Mouse (Mus musculus): ENCODE results near the gene Milr1. TPM values are rescaled to one million over a fixed set of nuclear protein-coding genes. Genes with fewer than 3 reads are reported as not detected.
A peak's percentile ranks its signal among the peaks of the same experiment; 100 is the strongest.

Gene Milr1
- polyA plus RNA-seq, 1 experiment from 2014 or later: 1.2 TPM

DNA sequence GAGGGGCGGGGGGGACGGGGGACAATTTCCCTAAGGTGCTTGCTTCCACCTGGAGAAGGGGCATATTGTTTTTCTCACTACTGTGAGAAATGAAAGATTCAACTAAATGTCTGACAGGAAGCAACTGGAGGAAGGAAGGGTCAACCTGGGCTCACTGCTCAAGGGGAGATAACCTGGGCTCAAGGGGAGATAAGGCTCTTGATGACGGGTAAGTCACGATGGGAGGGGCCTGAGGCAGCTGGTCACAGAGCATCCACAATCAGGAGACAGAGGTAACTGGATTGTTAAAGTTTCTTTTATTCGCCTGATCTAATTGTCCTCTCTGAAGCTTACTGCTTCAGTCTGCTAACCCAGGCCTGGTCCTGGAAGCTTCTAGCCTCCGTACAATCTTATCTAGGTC, 2.3 kb downstream of the Milr1 start:
- Histone ChIP-seq H3K4me2 (no peak overlapping the region), H3K27ac (ENCODE audit: low read depth, low read length) (no peak overlapping the region), H3K27me3 (ENCODE audit: control insufficient read depth, insufficient read depth, low read length) (no peaks in the 10 kb centered on the region), H3K36me3 (ENCODE audit: control insufficient read depth, insufficient read depth, low read length) (no peaks in the 10 kb centered on the region), H3K4me1 (ENCODE audit: control insufficient read depth, insufficient read depth, low read length) (peaks cover 9% of the 10 kb centered on the region), H3K9ac (ENCODE audit: low read depth, low read length) (no peak overlapping the region), H3K9me3 (replicated peaks; ENCODE audit: control insufficient read depth, low read length) (no peaks in the 10 kb centered on the region), H3K4me3 (ENCODE audit: low read depth, low read length) (no peak overlapping the region)
- 61% methylated on average over 6 of the region's 6 CpGs for WGBS (ENCODE audit: insufficient replicate concordance)
- no peak for ATAC-seq (replicated peaks; ENCODE audit: insufficient number of reproducible peaks, low FRiP score, low TSS enrichment)

- 28% methylated on average over 5 of the region's 5 CpGs for WGBS (ENCODE audit: insufficient replicate concordance)
These were observed 4.6 kb downstream of the Milr1 start for GRCm38 (mm10) chr11:106755583-106755982.

GRCm38 (mm10) chr11:106759028-106759427, 8.0 kb downstream of the Milr1 start:
- Histone ChIP-seq H3K4me1 (ENCODE audit: control insufficient read depth, insufficient read depth, low read length) (peaks cover 30% of the 10 kb centered on the region), H3K36me3 (ENCODE audit: control insufficient read depth, insufficient read depth, low read length) (no peaks in the 10 kb centered on the region), H3K27ac (ENCODE audit: low read depth, low read length) (no peak overlapping the region), H3K9me3 (replicated peaks; ENCODE audit: control insufficient read depth, low read length) (no peaks in the 10 kb centered on the region), H3K4me2 (no peak overlapping the region), H3K9ac (ENCODE audit: low read depth, low read length) (no peak overlapping the region), H3K4me3 (ENCODE audit: low read depth, low read length) (no peak overlapping the region), H3K27me3 (ENCODE audit: control insufficient read depth, insufficient read depth, low read length) (no peaks in the 10 kb centered on the region)
- no peak for ATAC-seq (replicated peaks; ENCODE audit: insufficient number of reproducible peaks, low FRiP score, low TSS enrichment)
- 96% methylated on average over 3 of the region's 3 CpGs for WGBS (ENCODE audit: insufficient replicate concordance)

More at GRCm38 (mm10) chr11:106755583-106755982, 4.6 kb downstream of the Milr1 start:
- Histone ChIP-seq H3K9ac (ENCODE audit: low read depth, low read length) (no peak overlapping the region), H3K4me1 (ENCODE audit: control insufficient read depth, insufficient read depth, low read length) (peaks cover 5% of the 10 kb centered on the region), H3K27me3 (ENCODE audit: control insufficient read depth, insufficient read depth, low read length) (no peaks in the 10 kb centered on the region), H3K27ac (ENCODE audit: low read depth, low read length) (no peak overlapping the region), H3K36me3 (ENCODE audit: control insufficient read depth, insufficient read depth, low read length) (no peaks in the 10 kb centered on the region), H3K9me3 (replicated peaks; ENCODE audit: control insufficient read depth, low read length) (no peaks in the 10 kb centered on the region), H3K4me2 (no peak overlapping the region), H3K4me3 (ENCODE audit: low read depth, low read length) (no peak overlapping the region)
- no peak for ATAC-seq (replicated peaks; ENCODE audit: insufficient number of reproducible peaks, low FRiP score, low TSS enrichment)

DNA sequence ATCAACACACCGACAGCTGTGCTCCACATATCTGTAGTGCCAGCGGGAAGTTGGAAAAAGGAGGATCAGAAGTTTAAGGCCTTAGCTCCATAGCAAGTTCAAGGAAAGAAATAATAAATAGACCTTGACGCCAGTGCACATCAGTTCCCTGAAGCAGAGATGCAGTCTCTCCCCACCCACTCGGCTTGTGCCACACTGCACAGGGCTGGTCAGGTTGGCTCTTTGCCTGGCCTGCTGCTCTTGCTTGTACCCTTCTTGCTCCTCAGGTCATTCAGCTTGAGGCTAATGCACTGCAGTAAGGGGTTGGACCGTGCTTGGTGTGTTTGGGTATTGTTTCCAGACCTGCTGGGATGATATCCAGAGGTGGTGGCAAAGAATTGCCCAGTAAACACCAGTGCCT, 9.5 kb downstream of the Milr1 start:
- no peak for ATAC-seq (replicated peaks; ENCODE audit: insufficient number of reproducible peaks, low FRiP score, low TSS enrichment)
- 83% methylated on average over 5 of the region's 5 CpGs for WGBS (ENCODE audit: insufficient replicate concordance)
- 0 out of 2 replicates have a peak overlapping the region, but pooled peaks have one; percentile 94 for H3K27ac ChIP-seq (ENCODE audit: low read depth, low read length)

DNA sequence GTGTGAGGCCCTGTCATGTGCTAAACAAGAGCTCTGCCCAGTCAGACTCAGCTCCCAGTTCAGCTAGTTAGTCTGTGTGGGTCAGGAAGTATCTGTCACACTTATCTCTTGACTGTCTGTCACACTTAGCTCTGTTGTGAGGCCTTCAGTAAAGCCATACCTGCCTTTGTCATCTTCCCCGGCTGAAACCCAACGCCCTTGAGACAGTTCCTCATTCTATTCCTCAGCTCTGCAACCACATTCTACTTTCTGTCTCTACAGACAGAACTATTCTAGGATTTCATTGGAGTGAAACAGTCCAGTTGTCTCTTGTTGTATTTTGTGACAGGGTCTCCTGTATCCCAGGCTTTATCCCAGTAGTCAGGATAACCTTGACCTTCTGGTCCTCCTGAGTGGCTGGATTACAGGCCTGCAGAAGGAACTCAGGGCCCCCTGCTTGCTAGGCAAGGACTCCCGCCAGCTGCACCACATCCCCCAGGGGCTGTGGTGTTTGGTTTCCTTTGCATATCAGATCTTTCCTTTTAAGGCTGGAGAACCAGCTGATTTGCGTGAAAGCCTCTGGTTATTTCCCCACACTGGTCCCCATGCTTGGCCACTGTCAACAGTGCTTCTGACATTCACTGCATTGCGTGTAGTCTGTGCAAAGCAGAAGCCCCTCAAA, 11.2 kb downstream of the Milr1 start:
- Histone ChIP-seq H3K27ac (ENCODE audit: low read depth, low read length) (peak overlapping the region; percentile 94), H3K9ac (ENCODE audit: low read depth, low read length) (no peak overlapping the region), H3K4me3 (ENCODE audit: low read depth, low read length) (no peak overlapping the region), H3K4me1 (ENCODE audit: control insufficient read depth, insufficient read depth, low read length) (peaks cover 35% of the 10 kb centered on the region), H3K27me3 (ENCODE audit: control insufficient read depth, insufficient read depth, low read length) (no peaks in the 10 kb centered on the region), H3K4me2 (peak overlapping the region; percentile 5; the same call in 1 of the 2 replicates), H3K36me3 (ENCODE audit: control insufficient read depth, insufficient read depth, low read length) (peaks cover 10% of the 10 kb centered on the region; the same call in 1 of the 2 replicates), H3K9me3 (replicated peaks; ENCODE audit: control insufficient read depth, low read length) (no peaks in the 10 kb centered on the region)
- 3% methylated on average over 5 of the region's 5 CpGs for WGBS (ENCODE audit: insufficient replicate concordance)
- ATAC-seq (replicated peaks; ENCODE audit: insufficient number of reproducible peaks, low FRiP score, low TSS enrichment): peak; percentile 65

More for the DNA sequence above, 9.5 kb downstream of the Milr1 start:
- no peak overlapping the region for H3K4me3 ChIP-seq (ENCODE audit: low read depth, low read length)
- H3K27me3 ChIP-seq (ENCODE audit: control insufficient read depth, insufficient read depth, low read length): no peaks in the 10 kb centered on the region
- H3K4me2 ChIP-seq: no peak overlapping the region
- no peaks in the 10 kb centered on the region for H3K36me3 ChIP-seq (ENCODE audit: control insufficient read depth, insufficient read depth, low read length)
- peaks cover 35% of the 10 kb centered on the region for H3K4me1 ChIP-seq (ENCODE audit: control insufficient read depth, insufficient read depth, low read length)
- no peaks in the 10 kb centered on the region for H3K9me3 ChIP-seq (replicated peaks; ENCODE audit: control insufficient read depth, low read length)
- no peak overlapping the region for H3K9ac ChIP-seq (ENCODE audit: low read depth, low read length)

DNA sequence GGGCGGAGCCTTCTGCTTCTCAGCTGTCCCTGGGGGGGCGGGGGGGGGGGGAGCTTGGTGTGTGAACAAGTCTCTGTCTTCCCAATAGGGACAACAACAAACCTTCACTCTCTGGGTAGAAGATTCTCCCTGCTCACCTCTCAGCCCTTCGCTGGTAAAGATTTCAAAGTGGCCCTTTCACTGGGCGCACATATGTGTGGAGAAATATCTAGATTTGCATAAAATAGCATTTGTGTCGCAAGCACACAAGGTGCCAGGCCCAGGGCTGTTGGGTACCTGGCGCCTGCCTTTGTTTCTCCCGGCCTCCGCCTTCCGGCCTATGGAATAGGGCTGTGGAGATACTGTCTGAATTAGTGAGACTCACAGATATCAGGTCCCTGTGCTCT, 11.8 kb downstream of the Milr1 start:
- 48% methylated on average over 9 of the region's 9 CpGs for WGBS (ENCODE audit: insufficient replicate concordance)
- H3K36me3 ChIP-seq (ENCODE audit: control insufficient read depth, insufficient read depth, low read length): peaks cover 15% of the 10 kb centered on the region
- peak overlapping the region; percentile 43; the same call in 1 of the 2 replicates for H3K9ac ChIP-seq (ENCODE audit: low read depth, low read length)
- H3K4me2 ChIP-seq: peak overlapping the region; percentile 5; the same call in 1 of the 2 replicates
- peaks cover 33% of the 10 kb centered on the region for H3K4me1 ChIP-seq (ENCODE audit: control insufficient read depth, insufficient read depth, low read length)
- no peak for ATAC-seq (replicated peaks; ENCODE audit: insufficient number of reproducible peaks, low FRiP score, low TSS enrichment)
- H3K27me3 ChIP-seq (ENCODE audit: control insufficient read depth, insufficient read depth, low read length): no peaks in the 10 kb centered on the region
- peak overlapping the region; percentile 94 for H3K27ac ChIP-seq (ENCODE audit: low read depth, low read length)
- no peaks in the 10 kb centered on the region for H3K9me3 ChIP-seq (replicated peaks; ENCODE audit: control insufficient read depth, low read length)
- no peak overlapping the region for H3K4me3 ChIP-seq (ENCODE audit: low read depth, low read length)

DNA sequence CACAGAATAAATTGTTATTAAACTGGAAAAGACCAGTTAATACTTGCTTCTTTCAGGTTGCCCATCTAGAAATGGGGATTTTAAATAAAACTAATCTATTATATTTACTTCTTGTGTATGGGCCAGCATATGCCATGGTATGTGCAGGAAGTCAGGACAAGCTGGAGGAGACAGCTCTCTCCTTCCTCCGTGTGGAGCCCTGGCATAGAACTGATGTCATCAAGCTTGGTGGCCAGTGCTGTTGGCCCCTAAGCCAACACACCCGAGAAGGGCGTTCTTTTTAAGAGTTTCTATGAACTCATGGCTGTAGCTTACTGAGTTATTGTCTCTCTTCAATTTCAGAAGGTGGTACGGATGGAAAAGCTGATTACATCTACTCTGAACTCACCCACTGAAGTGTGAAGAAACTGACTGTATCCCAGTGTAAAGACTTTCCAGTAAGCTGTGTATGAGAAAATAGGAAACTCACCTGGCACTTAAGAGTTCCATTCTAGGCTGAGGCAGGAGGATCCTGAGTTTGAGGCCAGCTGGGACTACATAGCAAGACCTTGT, 15.7 kb downstream of the Milr1 start:
- Histone ChIP-seq H3K4me1 (ENCODE audit: control insufficient read depth, insufficient read depth, low read length) (peaks cover 22% of the 10 kb centered on the region), H3K4me2 (no peak overlapping the region), H3K9ac (ENCODE audit: low read depth, low read length) (no peak overlapping the region), H3K36me3 (ENCODE audit: control insufficient read depth, insufficient read depth, low read length) (peaks cover 40% of the 10 kb centered on the region), H3K27me3 (ENCODE audit: control insufficient read depth, insufficient read depth, low read length) (no peaks in the 10 kb centered on the region), H3K9me3 (replicated peaks; ENCODE audit: control insufficient read depth, low read length) (no peaks in the 10 kb centered on the region), H3K27ac (ENCODE audit: low read depth, low read length) (no peak overlapping the region), H3K4me3 (ENCODE audit: low read depth, low read length) (no peak overlapping the region)
- no peak for ATAC-seq (replicated peaks; ENCODE audit: insufficient number of reproducible peaks, low FRiP score, low TSS enrichment)
- 92% methylated on average over 4 of the region's 4 CpGs for WGBS (ENCODE audit: insufficient replicate concordance)

- peaks cover 16% of the 10 kb centered on the region for H3K4me1 ChIP-seq (ENCODE audit: control insufficient read depth, insufficient read depth, low read length)
- peaks cover 45% of the 10 kb centered on the region for H3K36me3 ChIP-seq (ENCODE audit: control insufficient read depth, insufficient read depth, low read length)
- no peak for ATAC-seq (replicated peaks; ENCODE audit: insufficient number of reproducible peaks, low FRiP score, low TSS enrichment)
- no peaks in the 10 kb centered on the region for H3K9me3 ChIP-seq (replicated peaks; ENCODE audit: control insufficient read depth, low read length)
- no peak overlapping the region for H3K9ac ChIP-seq (ENCODE audit: low read depth, low read length)
- no peaks in the 10 kb centered on the region for H3K27me3 ChIP-seq (ENCODE audit: control insufficient read depth, insufficient read depth, low read length)
- no peak overlapping the region for H3K27ac ChIP-seq (ENCODE audit: low read depth, low read length)
- no peak overlapping the region for H3K4me2 ChIP-seq
- WGBS (ENCODE audit: insufficient replicate concordance): 92% methylated on average over 4 of the region's 4 CpGs
- no peak overlapping the region for H3K4me3 ChIP-seq (ENCODE audit: low read depth, low read length)
These were observed 16.5 kb downstream of the Milr1 start for GRCm38 (mm10) chr11:106767516-106767915.

Data from heart, embryonic 11.5 days (tissue).